Mouse (Mus musculus) kidney, adult 2 months (tissue): ENCODE measurements around the gene Sh3bp5l.

Experiments
- CTCF ChIP-seq: fragments of 200-500 bp; conservative IDR thresholded peaks from 2 replicates; pipeline ENCODE4 v1.5.1; 2011; ENCODE audit warnings: low read depth, mild to moderate bottlenecking, control low read depth, low read length, moderate library complexity, mixed read lengths; ENCODE audit not compliant: insufficient read depth, insufficient read length
- POLR2A ChIP-seq: fragments of 200-500 bp; IDR thresholded peaks from one replicate; pipeline ENCODE4 v1.6.1; 2011; ENCODE audit warnings: low read depth, low read length, control low read depth

- TF ChIP-seq CTCF (no peak), POLR2A (no peak)
Observed at GRCm38 (mm10) chr11:58354927-58355326, 24.4 kb downstream of the Sh3bp5l start.
